Mouse (Mus musculus) midbrain, embryonic 10.5 days (tissue): ENCODE measurements around the gene Zfyve28. TPM values are rescaled to one million over a fixed set of nuclear protein-coding genes. Genes with fewer than 3 reads are reported as not detected.

ENCODE experiments used
- DNase-seq: peaks from one replicate; pipeline ENCODE4 v3.0.0-alpha.2; 2017; ENCODE audit warnings: low spot score
- H3K27ac ChIP-seq: fragments of 300-500 bp; sonication (generic); replicated peaks from 2 replicates; pipeline ENCODE4 v1.5.1; 2016; ENCODE audit warnings: mild to moderate bottlenecking
- H3K27me3 ChIP-seq: fragments of 300-500 bp; sonication (generic); 2 replicates; pipeline ENCODE4 v1.6.1; 2016; ENCODE audit warnings: low read depth, mild to moderate bottlenecking; ENCODE audit not compliant: poor library complexity, severe bottlenecking
- H3K36me3 ChIP-seq: fragments of 300-500 bp; sonication (generic); 2 replicates; pipeline ENCODE4 v1.6.1; 2016; ENCODE audit warnings: mild to moderate bottlenecking, moderate library complexity
- H3K4me1 ChIP-seq: fragments of 300-500 bp; sonication (generic); 2 replicates; pipeline ENCODE4 v1.6.1; 2016
- H3K4me3 ChIP-seq: fragments of 300-500 bp; sonication (generic); 2 replicates; pipeline ENCODE4 v1.5.1; 2016; ENCODE audit warnings: mild to moderate bottlenecking, moderate library complexity
- H3K9me3 ChIP-seq: fragments of 300-500 bp; sonication (generic); replicated peaks from 2 replicates; pipeline ENCODE4 v1.6.1; 2016; ENCODE audit warnings: mild to moderate bottlenecking
- WGBS: fragments of 180-500 bp; shearing (Covaris S2); methylation state at CpG from one replicate; pipeline ENCODE4 v1.1.7; 2016; 5-methylcytosine and 5-hydroxymethylcytosine counted together
- polyA plus RNA-seq: library from polyadenylated mRNA; unstranded; fragments of >200 nt; fragmentation: Nextera tagmentation; extraction: Ambion mirVana; gene quantifications from 2 replicates; pipeline ENCODE4 v1.2.1, GENCODE M21; 2016

The Zfyve28 gene
- polyA plus RNA-seq, 1 experiment from 2014 or later, result 2.3 TPM

DNA sequence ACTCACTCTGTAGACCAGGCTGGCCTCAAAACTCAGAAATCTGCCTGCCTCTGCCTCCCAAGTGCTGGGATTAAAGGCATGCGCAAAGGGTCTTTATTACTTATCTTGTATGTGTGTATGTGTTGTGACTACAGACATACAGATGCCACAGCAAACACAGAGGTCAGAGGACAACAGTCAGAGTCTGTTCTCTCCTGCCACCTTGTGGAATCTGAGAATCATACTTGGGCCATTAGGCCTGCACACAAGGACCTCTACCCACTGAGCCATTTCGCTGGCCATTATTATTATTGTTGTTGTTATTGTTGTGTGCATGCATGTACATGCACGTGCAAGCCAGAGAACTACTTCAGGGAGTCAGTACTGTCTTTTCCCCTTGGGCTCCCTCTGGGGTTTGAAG lies 33.1 kb downstream of the Zfyve28 start:
- Histone ChIP-seq H3K4me1 (peaks cover 29% of the 10 kb centered on the region), H3K27ac (no peak overlapping the region), H3K27me3 (no peaks in the 10 kb centered on the region), H3K4me3 (no peak overlapping the region), H3K36me3 (no peaks in the 10 kb centered on the region), H3K9me3 (no peaks in the 10 kb centered on the region)
- DNase-seq, result no peak
- WGBS, result 88% methylated on average over 3 of the region's 3 CpGs

DNA sequence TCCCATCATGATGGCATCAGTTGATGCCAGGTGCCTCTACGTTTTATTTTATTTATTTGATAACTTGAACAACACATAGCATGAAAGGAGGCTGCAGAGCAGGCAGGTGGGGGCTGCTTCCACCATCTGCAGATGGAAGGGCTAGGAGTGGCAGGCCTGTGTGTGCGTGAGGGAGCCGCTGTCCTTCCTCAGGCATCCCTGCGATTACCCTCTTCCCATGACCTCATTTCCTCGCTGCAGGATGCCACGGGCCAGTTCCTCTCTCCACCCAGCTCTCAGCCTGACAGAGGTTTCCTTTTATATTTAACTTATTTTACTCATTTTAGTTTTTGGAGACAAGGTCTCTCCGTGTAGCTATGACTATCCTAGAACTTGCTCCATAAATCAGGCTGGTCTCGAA lies 33.9 kb downstream of the Zfyve28 start:
- Histone ChIP-seq H3K4me1 (peaks cover 29% of the 10 kb centered on the region), H3K4me3 (no peak overlapping the region), H3K9me3 (no peaks in the 10 kb centered on the region), H3K27me3 (no peaks in the 10 kb centered on the region), H3K36me3 (no peaks in the 10 kb centered on the region), H3K27ac (no peak overlapping the region)
- no peak for DNase-seq
- 83% methylated on average over 8 of the region's 8 CpGs for WGBS

DNA sequence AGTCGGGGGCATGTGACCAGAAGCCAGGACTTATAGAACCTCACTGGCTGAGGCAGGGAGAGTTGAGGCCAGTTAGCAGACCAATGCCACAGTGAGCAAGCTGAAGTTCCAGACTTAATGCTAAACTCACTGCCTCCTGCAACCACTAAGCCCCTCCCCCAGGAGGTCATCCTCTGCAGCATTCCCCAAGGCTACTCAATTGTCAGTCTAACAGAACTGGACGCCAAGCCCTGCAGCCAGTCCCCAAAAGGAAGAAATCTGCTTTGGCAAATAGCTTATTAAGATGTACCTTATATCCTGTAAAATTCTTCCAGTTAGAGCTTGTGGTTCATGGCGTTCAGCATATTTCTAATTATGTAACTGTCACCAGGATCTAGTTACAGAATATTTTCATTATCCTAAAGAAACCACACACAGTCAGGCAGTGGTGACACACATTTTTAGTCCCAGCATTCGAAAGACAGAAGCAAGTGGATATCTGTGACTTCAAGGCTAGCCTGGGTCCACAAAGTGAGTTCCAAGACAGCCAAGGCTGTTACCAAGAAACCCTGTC lies 35.2 kb downstream of the Zfyve28 start:
- no peaks in the 10 kb centered on the region for H3K9me3 ChIP-seq
- WGBS, result 54% methylated on average over 4 of the region's 4 CpGs

DNA sequence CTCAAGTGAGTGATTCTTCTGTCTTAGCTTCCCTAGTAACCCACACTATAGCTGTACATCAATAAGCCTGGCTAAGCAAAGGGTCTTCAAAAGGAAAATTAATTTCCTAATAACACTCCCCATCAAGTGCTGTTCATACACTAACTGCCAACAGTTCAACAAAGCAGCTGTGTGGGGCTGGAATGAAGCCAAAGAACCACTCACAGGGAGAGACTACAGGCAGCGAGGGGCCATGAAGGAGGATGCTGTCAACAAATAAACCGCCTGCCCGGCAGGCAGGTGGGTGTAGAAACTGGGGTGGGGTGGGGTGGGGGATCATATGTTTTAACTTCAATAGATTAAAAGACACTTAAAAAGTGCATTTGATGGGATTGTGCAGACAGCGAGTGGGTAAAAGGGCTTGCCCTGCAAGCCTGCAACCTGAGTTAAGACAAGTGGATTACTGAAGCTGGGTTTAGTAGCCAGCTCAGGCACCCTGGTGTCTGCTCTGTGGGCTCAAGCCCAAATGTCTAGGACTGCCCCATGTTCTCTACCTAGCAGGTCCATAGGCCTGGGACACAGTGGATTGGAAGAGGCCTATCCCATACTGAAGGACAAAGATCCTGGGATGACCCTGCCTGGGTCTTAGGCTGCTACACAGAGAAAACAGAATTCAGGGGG lies 35.8 kb downstream of the Zfyve28 start:
- DNase-seq, result no peak
- Histone ChIP-seq H3K4me1 (peaks cover 22% of the 10 kb centered on the region), H3K36me3 (no peaks in the 10 kb centered on the region), H3K27ac (peak overlapping the region; percentile 47), H3K27me3 (no peaks in the 10 kb centered on the region), H3K9me3 (no peaks in the 10 kb centered on the region), H3K4me3 (no peak overlapping the region)
- WGBS, result 75% methylated on average over 4 of the region's 4 CpGs

More for the DNA sequence above, 35.2 kb downstream of the Zfyve28 start:
- no peak overlapping the region for H3K4me3 ChIP-seq
- DNase-seq, result no peak
- no peaks in the 10 kb centered on the region for H3K27me3 ChIP-seq
- peak overlapping the region; percentile 47 for H3K27ac ChIP-seq
- H3K4me1 ChIP-seq, result peaks cover 25% of the 10 kb centered on the region
- no peaks in the 10 kb centered on the region for H3K36me3 ChIP-seq

DNA sequence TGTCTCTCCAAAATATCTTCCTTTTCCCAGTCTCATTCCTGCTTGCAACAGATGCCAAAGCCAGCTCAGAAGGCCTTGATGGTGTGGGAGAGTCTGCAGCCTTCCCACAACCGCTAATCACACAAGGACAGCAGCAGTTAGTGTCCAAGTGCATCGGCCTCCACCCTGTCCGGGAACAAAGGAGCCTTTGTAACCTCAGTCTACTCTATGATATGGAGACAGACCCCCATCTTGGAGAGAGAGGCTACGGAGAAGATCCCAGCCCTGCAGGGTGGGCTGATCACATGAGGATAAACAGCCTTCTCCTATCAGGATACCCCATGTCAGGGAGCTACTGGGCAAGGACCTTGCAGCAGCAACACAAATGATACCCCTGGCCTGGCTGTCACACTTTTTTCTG lies 36.5 kb downstream of the Zfyve28 start:
- H3K27ac ChIP-seq, result peak overlapping the region; percentile 39; the same call in 1 of the 2 replicates
- H3K27me3 ChIP-seq, result no peaks in the 10 kb centered on the region
- H3K9me3 ChIP-seq, result no peaks in the 10 kb centered on the region
- peaks cover 22% of the 10 kb centered on the region for H3K4me1 ChIP-seq
- H3K4me3 ChIP-seq, result no peak overlapping the region
- DNase-seq, result no peak
- WGBS, result 78% methylated on average over 4 of the region's 4 CpGs
- no peaks in the 10 kb centered on the region for H3K36me3 ChIP-seq

DNA sequence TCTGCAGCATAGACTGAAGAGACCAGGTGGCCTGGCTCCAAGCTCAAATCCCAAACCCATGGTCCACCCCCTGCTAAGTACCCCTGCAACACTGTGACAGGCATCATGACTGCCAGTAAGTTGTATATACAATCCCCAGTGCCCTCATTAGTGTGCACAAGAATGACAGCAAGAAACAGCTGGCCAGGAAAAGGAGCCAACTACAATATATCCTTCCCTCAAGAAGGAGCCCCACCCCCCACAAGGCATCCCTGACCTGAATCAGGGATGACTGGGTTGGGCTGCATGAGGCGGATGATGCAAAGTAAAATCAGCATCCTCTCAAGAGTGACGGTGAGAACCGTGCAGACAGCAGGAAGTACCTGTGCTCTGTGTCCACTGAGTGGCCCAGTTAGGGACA lies 38.2 kb downstream of the Zfyve28 start:
- Histone ChIP-seq H3K9me3 (no peaks in the 10 kb centered on the region), H3K36me3 (no peaks in the 10 kb centered on the region), H3K4me3 (no peak overlapping the region), H3K27ac (no peak overlapping the region), H3K4me1 (peaks cover 22% of the 10 kb centered on the region), H3K27me3 (no peaks in the 10 kb centered on the region)
- DNase-seq, result no peak
- WGBS, result 87% methylated on average over 3 of the region's 3 CpGs

DNA sequence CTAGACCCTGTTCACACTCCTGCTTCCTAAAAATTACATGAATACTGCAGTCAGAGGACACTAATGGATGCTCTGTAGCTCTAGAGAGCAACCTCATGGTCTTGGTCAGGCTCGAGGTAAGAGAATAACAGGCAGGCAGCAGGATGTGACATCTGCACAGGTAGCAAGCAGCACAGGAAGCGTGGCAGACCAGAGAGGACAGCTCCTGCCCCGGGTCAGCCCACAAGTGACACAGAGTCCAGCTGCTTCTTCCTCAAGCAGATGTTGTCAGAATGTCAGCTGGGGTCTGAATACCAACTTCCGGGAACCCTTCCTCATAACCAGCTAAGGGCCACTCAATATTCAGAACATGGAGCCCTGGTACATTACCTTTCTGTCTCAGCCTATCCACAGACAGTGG lies 39.1 kb downstream of the Zfyve28 start:
- Histone ChIP-seq H3K9me3 (no peaks in the 10 kb centered on the region), H3K27me3 (no peaks in the 10 kb centered on the region), H3K27ac (no peak overlapping the region), H3K36me3 (no peaks in the 10 kb centered on the region), H3K4me1 (peaks cover 22% of the 10 kb centered on the region), H3K4me3 (no peak overlapping the region)
- WGBS, result 89% methylated on average over 4 of the region's 4 CpGs
- no peak for DNase-seq

DNA sequence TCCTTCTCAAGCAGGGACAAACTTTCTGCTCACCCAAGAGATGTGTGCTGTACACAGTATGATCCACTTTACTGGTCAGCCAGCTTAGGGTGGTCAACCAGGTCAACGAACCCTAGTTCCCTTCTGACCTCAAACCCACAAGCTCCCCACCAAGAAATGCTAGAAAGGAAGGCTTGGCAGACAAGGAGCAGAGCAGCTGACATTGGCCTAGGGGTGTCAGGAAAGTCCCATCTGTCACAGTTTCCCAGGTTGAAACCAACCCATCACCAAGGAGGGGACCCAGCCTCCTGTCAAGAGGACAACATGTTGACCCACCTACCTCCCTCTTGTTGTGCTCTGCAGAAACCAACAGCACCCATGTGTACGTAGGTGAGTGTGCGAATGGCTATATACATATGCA lies 41.8 kb downstream of the Zfyve28 start:
- H3K27ac ChIP-seq, result no peak overlapping the region
- no peak for DNase-seq
- H3K9me3 ChIP-seq, result no peaks in the 10 kb centered on the region
- no peaks in the 10 kb centered on the region for H3K36me3 ChIP-seq
- no peaks in the 10 kb centered on the region for H3K27me3 ChIP-seq
- H3K4me1 ChIP-seq, result peaks cover 12% of the 10 kb centered on the region
- WGBS, result 93% methylated on average over 3 of the region's 3 CpGs
- H3K4me3 ChIP-seq, result no peak overlapping the region

DNA sequence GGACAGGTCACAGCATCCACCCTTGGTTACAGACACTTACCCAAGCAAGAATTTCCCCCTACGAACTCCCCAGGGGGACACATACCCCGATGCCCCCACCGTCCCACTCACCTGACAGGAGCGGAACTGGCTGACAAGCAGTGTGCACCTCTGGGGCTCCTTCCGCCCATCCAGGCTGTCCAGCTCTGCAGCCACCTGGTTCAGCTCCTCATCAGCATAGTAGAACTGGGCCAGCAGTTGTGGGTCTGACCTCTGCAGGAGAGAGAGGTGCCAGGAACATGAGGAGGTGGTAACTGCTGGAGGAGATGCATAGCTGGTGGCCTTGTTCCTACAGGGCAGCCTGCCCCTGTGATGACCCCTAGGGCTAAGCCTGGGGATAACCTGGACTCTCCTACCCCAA lies 45.2 kb downstream of the Zfyve28 start:
- H3K9me3 ChIP-seq, result no peaks in the 10 kb centered on the region
- H3K36me3 ChIP-seq, result no peaks in the 10 kb centered on the region
- H3K4me3 ChIP-seq, result no peak overlapping the region
- DNase-seq, result no peak
- 80% methylated on average over 5 of the region's 5 CpGs for WGBS
- H3K27ac ChIP-seq, result no peak overlapping the region
- H3K4me1 ChIP-seq, result peaks cover 11% of the 10 kb centered on the region; the same call in 1 of the 2 replicates
- H3K27me3 ChIP-seq, result no peaks in the 10 kb centered on the region

DNA sequence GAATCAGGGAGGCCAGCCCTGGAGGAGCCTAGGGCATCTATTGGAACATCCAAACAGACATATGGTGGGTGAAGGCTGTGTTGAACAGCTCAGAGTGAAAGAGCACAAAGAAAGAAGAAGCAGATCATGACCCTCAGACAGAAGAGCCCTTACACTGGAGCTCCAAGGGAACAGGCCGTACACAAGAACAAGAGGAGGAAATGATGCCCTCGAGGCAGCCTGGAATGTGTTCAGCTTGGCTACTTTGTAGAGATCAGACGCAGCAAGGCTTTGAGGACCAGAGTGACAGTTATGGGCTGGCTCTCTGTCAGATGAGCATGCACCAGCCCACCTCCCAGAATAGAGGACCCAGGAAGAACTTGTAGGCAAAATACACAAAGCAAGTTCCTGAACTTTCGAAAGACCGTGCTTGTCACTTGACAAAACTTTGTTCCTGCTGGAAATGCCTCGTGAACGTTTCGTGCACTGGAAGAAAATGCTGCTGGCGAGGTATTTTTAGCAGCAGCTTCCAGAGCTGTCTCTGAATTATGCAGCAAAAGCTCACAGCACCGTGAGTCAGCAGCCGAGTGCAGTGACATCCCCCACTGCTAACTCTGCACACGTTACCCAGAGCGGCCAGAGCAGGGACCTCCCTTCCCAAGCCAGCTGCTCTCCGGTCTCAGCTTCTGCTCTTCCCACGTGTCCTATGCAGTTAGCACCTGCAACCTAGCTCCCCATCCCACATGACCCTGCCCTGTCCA lies 45.9 kb downstream of the Zfyve28 start:
- no peak overlapping the region for H3K4me3 ChIP-seq
- no peaks in the 10 kb centered on the region for H3K36me3 ChIP-seq
- no peaks in the 10 kb centered on the region for H3K9me3 ChIP-seq
- no peaks in the 10 kb centered on the region for H3K27me3 ChIP-seq
- peaks cover 11% of the 10 kb centered on the region; the same call in 1 of the 2 replicates for H3K4me1 ChIP-seq
- 65% methylated on average over 15 of the region's 15 CpGs for WGBS
- no peak overlapping the region for H3K27ac ChIP-seq
- DNase-seq, result no peak

DNA sequence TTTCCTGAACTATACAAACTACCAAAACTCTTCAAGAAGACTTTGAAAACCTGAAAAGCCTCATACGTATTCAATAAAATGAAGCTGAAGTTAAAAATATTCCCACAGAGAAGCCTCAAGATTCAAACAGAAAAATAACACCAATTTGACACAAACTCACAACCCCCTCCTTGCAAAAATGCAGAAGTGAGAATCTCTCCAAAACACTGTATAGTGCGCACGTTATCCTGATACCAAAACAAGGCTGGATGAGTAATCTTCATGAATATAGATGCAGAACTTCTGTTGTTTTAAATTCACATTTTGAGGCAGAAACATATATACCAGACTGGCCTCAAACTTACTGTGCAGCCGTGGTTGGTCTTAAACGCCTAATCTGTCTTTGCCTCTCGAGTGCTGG lies 49.8 kb downstream of the Zfyve28 start:
- no peak for DNase-seq
- Histone ChIP-seq H3K4me1 (peaks cover 11% of the 10 kb centered on the region; the same call in 1 of the 2 replicates), H3K9me3 (no peaks in the 10 kb centered on the region), H3K36me3 (no peaks in the 10 kb centered on the region), H3K27me3 (no peaks in the 10 kb centered on the region), H3K4me3 (no peak overlapping the region), H3K27ac (no peak overlapping the region)
- 95% methylated on average over 6 of the region's 6 CpGs for WGBS

DNA sequence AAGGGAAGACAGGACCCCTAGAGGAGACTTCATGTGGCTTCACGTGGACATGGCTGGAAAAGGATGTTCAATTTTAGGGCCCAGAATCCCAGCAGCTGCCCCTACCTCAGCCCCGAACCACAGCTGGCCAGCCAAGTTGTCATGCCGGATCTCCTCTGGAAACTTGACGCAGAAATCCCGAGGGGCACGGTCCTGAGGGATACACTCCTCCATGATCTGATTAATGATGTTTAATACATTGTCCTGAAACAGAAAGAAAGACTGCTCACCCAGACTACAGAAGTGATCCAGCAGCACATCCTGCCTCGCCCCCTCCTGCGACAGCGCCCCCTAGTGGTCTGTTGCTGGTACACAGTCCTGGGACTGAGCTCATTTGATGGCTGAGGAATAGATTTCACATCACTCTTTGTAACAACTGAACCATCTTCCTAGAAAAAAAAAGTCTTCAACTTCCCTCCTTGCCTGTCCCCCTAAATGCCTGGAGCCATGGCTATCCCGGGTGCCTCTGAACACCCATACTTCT lies 52.3 kb downstream of the Zfyve28 start:
- Histone ChIP-seq H3K27ac (no peak overlapping the region), H3K36me3 (no peaks in the 10 kb centered on the region), H3K4me3 (no peak overlapping the region), H3K9me3 (no peaks in the 10 kb centered on the region), H3K4me1 (no peaks in the 10 kb centered on the region), H3K27me3 (no peaks in the 10 kb centered on the region)
- WGBS, result 58% methylated on average over 10 of the region's 10 CpGs
- peak; percentile 51 for DNase-seq

DNA sequence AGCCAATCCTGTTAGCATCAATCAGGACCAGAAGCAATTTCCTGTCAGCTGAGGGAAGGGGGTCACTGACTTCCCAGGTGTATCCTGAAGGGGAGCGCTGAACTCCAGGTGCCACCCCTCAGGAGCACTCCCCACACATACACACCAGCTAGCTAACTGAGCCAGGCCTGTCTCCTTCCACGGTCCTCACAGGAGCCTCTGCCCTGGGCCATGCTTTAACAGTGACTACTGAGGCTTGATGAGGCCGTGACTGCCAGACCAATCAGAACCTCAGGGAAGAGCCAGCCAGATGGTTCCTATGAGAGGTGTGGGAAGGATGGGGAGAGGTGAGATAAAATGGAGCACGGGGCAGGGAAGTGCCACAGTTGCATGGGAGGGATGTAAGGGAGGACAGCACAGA lies 53.2 kb downstream of the Zfyve28 start:
- DNase-seq, result no peak
- Histone ChIP-seq H3K4me3 (no peak overlapping the region), H3K27ac (no peak overlapping the region), H3K4me1 (no peaks in the 10 kb centered on the region), H3K9me3 (no peaks in the 10 kb centered on the region), H3K36me3 (no peaks in the 10 kb centered on the region), H3K27me3 (no peaks in the 10 kb centered on the region)
- WGBS, result 78% methylated on average over 4 of the region's 4 CpGs
